Mouse (Mus musculus) myocyte (in vitro differentiated cells): ENCODE data around the gene Ulk4. TPM values are rescaled to one million over a fixed set of nuclear protein-coding genes. Genes with fewer than 3 reads are reported as not detected.
"Not testable (repeated sequence)": the region's sequence is repeated elsewhere in the genome, so short reads cannot be mapped to it uniquely, and the experiment has no call there.

Source experiments
- H3K27me3 ChIP-seq: one replicate; pipeline ENCODE4 v1.6.1; 2011; ENCODE audit not compliant: control insufficient read depth, insufficient read depth, insufficient read length
- H3K36me3 ChIP-seq: one replicate; pipeline ENCODE4 v1.6.1; 2011; ENCODE audit not compliant: control insufficient read depth, insufficient read depth
- H3K4me2 ChIP-seq: one replicate; pipeline ENCODE4 v1.6.1; 2011; ENCODE audit warnings: low read depth, control low read depth
- H3K4me3 ChIP-seq: one replicate; pipeline ENCODE4 v1.5.1; 2011; ENCODE audit warnings: mild to moderate bottlenecking, control low read depth, moderate library complexity
- H3K79me2 ChIP-seq: one replicate; pipeline ENCODE4 v1.6.1; 2011; ENCODE audit not compliant: control insufficient read depth, insufficient read depth
- H3ac ChIP-seq: one replicate; pipeline ENCODE4 v1.6.1; 2011; ENCODE audit not compliant: control insufficient read depth, insufficient read length
- CEBPB ChIP-seq: IDR thresholded peaks from 2 replicates; pipeline ENCODE4 v1.6.1; 2011; ENCODE audit warnings: mild to moderate bottlenecking, moderate library complexity; ENCODE audit not compliant: poor library complexity, insufficient read depth, severe bottlenecking
- E2F4 ChIP-seq: IDR thresholded peaks from one replicate; pipeline ENCODE4 v1.6.1; 2011; ENCODE audit warnings: mild to moderate bottlenecking, control low read depth, moderate library complexity; ENCODE audit not compliant: insufficient read depth
- MAX ChIP-seq: IDR thresholded peaks from one replicate; pipeline ENCODE4 v1.6.1; 2011; ENCODE audit warnings: low read depth, mild to moderate bottlenecking, control low read depth
- MYOD1 ChIP-seq, 3 experiments: IDR thresholded peaks; one replicate each; pipeline ENCODE4 v1.6.1; 2011; ENCODE audit warnings: control low read depth in 2 of 3, low read depth in 2 of 3, mild to moderate bottlenecking in 2 of 3, moderate library complexity in 1 of 3; ENCODE audit not compliant: insufficient read length in 2 of 3, control insufficient read depth in 1 of 3
- MYOG ChIP-seq, 3 experiments: IDR thresholded peaks; one replicate each; pipeline ENCODE4 v1.6.1; 2011; ENCODE audit warnings: control low read depth in 2 of 3, low read depth in 2 of 3, mild to moderate bottlenecking in 2 of 3; ENCODE audit not compliant: insufficient read length in 2 of 3, control insufficient read depth in 1 of 3, insufficient read depth in 1 of 3
- POLR2A ChIP-seq: IDR thresholded peaks from one replicate; pipeline ENCODE4 v1.6.1; 2011; ENCODE audit warnings: low read depth, mild to moderate bottlenecking, control low read depth, moderate library complexity; ENCODE audit not compliant: insufficient read length
- POLR2AphosphoS2 ChIP-seq: IDR thresholded peaks from one replicate; pipeline ENCODE4 v1.6.1; 2011; ENCODE audit warnings: low read depth, control low read depth; ENCODE audit not compliant: insufficient read length
- REST ChIP-seq: IDR thresholded peaks from one replicate; pipeline ENCODE4 v1.6.1; 2011; ENCODE audit warnings: mild to moderate bottlenecking, control low read depth, moderate library complexity; ENCODE audit not compliant: insufficient read depth, insufficient read length
- SRF ChIP-seq: IDR thresholded peaks from one replicate; pipeline ENCODE4 v1.6.1; 2011; ENCODE audit warnings: low read depth; ENCODE audit not compliant: control insufficient read depth, insufficient read length
- TCF12 ChIP-seq: IDR thresholded peaks from one replicate; pipeline ENCODE4 v1.6.1; 2011; ENCODE audit warnings: mild to moderate bottlenecking, control low read depth; ENCODE audit not compliant: poor library complexity, insufficient read depth, severe bottlenecking
- TCF3 ChIP-seq: IDR thresholded peaks from one replicate; pipeline ENCODE4 v1.6.1; 2011; ENCODE audit warnings: low read depth, control low read depth; ENCODE audit not compliant: insufficient read length
- USF1 ChIP-seq: IDR thresholded peaks from one replicate; pipeline ENCODE4 v1.6.1; 2011; ENCODE audit warnings: low read depth, mild to moderate bottlenecking, control low read depth, moderate library complexity
- polyA plus RNA-seq: library from polyadenylated mRNA; unstranded; fragments of >200 nt; fragmentation: generic; extraction: Trizol; gene quantifications from one replicate; pipeline ENCODE4 v1.2.1, GENCODE M21; 2012; ENCODE audit warnings: missing spikeins

Ulk4 gene
- polyA plus RNA-seq, 1 experiment = 0.85 TPM

DNA sequence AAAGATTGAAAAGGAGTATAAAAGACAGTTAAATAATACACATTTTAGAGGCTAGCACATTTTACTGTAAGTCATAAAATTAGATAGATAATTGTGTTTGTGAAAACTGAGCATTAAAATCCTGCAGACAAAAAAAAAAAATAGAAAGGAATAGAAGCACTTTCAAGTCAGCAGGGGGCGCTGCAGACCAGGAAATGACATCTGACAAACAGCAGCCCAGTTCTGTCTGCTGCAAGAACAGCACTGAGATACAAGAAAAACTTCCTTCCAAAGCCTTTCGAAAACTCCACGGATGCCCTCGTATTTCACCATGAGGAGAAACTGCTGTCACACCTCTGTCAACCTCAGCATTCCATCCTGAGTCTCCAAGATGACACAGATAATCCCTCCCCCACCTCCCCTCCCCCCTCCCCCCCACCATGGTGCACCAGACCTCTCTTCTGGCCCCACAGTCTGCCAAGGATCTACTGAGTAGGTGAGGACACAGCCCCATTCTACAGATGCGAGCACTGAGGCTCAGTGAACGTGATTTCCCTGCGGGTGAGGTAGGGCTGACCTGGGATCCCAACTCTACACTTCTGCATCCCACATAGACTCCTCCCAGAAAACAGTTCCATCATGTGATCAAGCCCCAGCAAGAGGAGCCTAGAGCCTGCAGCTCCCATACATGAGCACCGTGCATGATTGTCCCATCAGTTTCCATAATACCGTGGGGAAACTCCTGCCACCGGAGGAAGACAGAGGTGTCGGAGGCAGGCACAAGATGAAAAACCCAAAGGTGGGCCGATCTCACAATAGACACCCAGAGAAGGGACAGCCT is 28.8 kb downstream of the Ulk4 start:
- Histone ChIP-seq H3ac (no peak overlapping the region), H3K27me3 (no peaks in the 10 kb centered on the region), H3K79me2 (no peaks in the 10 kb centered on the region), H3K4me2 (no peak overlapping the region), H3K36me3 (no peaks in the 10 kb centered on the region), H3K4me3 (no peak overlapping the region)
- TF ChIP-seq POLR2AphosphoS2 (no peak), CEBPB (no peak), MAX (no peak), TCF3 (no peak), SRF (no peak), MYOG (IDR thresholded peaks at IDR 0.05; ENCODE audit: control insufficient read depth in 1 of 3, insufficient read depth in 1 of 3, insufficient read length in 2 of 3, low read depth in 2 of 3) (no peak), REST (no peak), MYOD1 (IDR thresholded peaks at IDR 0.05; ENCODE audit: control insufficient read depth in 1 of 3, insufficient read length in 2 of 3, low read depth in 2 of 3) (no peak), TCF12 (no peak), POLR2A (no peak), USF1 (no peak), E2F4 (no peak)

DNA sequence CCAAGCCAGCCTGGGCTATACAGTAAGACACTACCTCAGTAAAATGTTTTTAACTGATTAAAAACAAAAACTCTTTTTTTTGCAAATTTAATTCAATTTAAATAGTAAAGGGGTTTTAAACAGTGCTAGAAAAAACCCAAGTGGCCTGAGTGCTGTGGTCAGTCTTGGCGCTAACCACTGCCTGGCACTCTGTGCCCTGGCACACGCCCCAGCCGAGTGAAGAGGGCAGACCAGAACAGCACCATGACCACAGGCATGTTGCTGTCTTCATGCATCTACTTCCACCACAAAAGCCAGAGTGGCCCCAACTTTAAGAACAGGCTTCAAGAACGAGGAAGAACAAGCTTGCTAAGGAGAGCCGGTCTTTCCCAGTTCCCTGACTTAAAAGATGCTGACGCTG is 29.9 kb downstream of the Ulk4 start:
- Histone ChIP-seq H3K79me2 (no peaks in the 10 kb centered on the region), H3K4me3 (no peak overlapping the region), H3K36me3 (no peaks in the 10 kb centered on the region), H3ac (no peak overlapping the region), H3K27me3 (no peaks in the 10 kb centered on the region), H3K4me2 (no peak overlapping the region)
- no peak for TF ChIP-seq POLR2AphosphoS2
- no peak for TF ChIP-seq MYOG (IDR thresholded peaks at IDR 0.05; ENCODE audit: control insufficient read depth in 1 of 3, insufficient read depth in 1 of 3, insufficient read length in 2 of 3, low read depth in 2 of 3)

DNA sequence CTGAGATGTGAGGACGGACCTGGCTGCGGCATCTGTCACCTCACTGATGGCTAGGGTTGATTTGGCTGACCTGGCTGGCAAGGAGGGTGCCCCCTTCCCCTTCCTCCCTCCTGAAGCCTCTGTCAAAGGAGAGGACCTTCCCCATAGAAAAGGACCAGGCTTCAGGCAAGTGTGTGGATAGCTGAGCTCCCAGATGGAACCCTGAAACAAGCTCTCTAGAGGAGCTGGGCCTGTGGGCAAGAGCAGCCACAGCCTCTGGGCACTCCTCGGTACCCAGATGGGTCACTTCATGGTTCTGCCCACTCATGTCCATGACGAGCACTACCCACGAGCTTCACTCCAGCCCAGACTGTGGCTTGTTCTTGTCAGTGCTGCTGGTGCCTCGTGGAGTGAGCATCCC is 34.7 kb downstream of the Ulk4 start:
- H3K27me3 ChIP-seq = no peaks in the 10 kb centered on the region
- TF ChIP-seq REST = no peak
- no peak for TF ChIP-seq POLR2AphosphoS2
- no peak for TF ChIP-seq MYOD1 (IDR thresholded peaks at IDR 0.05; ENCODE audit: control insufficient read depth in 1 of 3, insufficient read length in 2 of 3, low read depth in 2 of 3)
- no peak for TF ChIP-seq TCF3
- no peak for TF ChIP-seq MYOG (IDR thresholded peaks at IDR 0.05; ENCODE audit: control insufficient read depth in 1 of 3, insufficient read depth in 1 of 3, insufficient read length in 2 of 3, low read depth in 2 of 3)
- TF ChIP-seq POLR2A = no peak
- TF ChIP-seq SRF = no peak
- no peak for TF ChIP-seq USF1
- no peak for TF ChIP-seq E2F4
- no peak for TF ChIP-seq CEBPB
- no peak for TF ChIP-seq TCF12
- no peak for TF ChIP-seq MAX
- H3K36me3 ChIP-seq = no peaks in the 10 kb centered on the region

DNA sequence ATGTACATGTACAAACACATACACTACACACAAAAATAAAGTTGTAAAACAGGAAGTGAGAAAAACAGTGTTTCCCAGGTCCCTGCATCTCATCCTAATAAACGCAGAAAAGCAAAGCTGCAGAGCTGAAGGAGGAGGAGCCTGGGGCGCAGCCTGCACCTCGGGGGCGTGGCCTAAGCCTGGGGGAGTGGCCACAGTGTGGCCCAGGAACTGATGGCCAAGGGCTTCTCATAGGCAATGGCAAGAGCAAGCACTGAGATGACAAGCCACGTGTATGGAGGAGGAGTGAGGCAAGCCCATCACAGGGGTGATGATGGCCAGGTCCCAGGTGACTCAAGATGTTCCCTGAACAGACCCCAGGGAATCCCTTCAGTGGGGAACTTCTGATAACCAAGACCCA is 35.2 kb downstream of the Ulk4 start:
- TF ChIP-seq POLR2A = no peak
- no peak for TF ChIP-seq SRF
- TF ChIP-seq USF1 = no peak
- no peak for TF ChIP-seq E2F4
- TF ChIP-seq CEBPB = no peak
- TF ChIP-seq TCF12 = no peak
- TF ChIP-seq POLR2AphosphoS2 = no peak
- Histone ChIP-seq H3ac (no peak overlapping the region), H3K4me2 (no peak overlapping the region), H3K79me2 (no peaks in the 10 kb centered on the region), H3K4me3 (no peak overlapping the region), H3K27me3 (no peaks in the 10 kb centered on the region), H3K36me3 (no peaks in the 10 kb centered on the region)

More for the DNA sequence above, 34.7 kb downstream of the Ulk4 start:
- no peaks in the 10 kb centered on the region for H3K79me2 ChIP-seq
- no peak overlapping the region for H3K4me3 ChIP-seq
- no peak overlapping the region for H3ac ChIP-seq
- H3K4me2 ChIP-seq = no peak overlapping the region

DNA sequence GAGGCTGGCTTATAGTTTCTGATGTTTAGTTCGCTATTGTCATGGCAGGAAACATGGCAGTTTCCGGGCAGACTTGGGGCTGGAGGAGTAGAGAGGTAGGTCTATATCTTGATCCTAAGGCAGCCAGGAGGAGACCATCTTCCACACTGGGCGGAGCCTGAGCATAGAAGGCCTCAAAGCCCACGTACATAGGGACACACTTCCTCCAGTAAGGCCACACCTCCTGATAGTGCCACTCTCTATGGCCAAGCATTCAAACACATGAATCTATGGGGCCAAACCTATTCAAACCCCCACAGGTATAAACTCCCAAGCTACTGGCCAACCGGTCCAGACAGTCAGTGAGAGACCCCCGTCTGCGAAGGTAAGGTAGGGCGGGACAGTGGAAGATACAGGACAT is 35.6 kb downstream of the Ulk4 start:
- TF ChIP-seq POLR2A (no peak), REST (no peak), SRF (no peak), USF1 (no peak), TCF12 (no peak), MYOG (IDR thresholded peaks at IDR 0.05; ENCODE audit: control insufficient read depth in 1 of 3, insufficient read depth in 1 of 3, insufficient read length in 2 of 3, low read depth in 2 of 3) (no peak), CEBPB (no peak), E2F4 (no peak), POLR2AphosphoS2 (no peak), MAX (no peak), TCF3 (no peak), MYOD1 (IDR thresholded peaks at IDR 0.05; ENCODE audit: control insufficient read depth in 1 of 3, insufficient read length in 2 of 3, low read depth in 2 of 3) (no peak)
- Histone ChIP-seq H3K79me2 (no peaks in the 10 kb centered on the region), H3ac (no peak overlapping the region), H3K4me3 (no peak overlapping the region), H3K27me3 (no peaks in the 10 kb centered on the region), H3K4me2 (no peak overlapping the region), H3K36me3 (no peaks in the 10 kb centered on the region)

DNA sequence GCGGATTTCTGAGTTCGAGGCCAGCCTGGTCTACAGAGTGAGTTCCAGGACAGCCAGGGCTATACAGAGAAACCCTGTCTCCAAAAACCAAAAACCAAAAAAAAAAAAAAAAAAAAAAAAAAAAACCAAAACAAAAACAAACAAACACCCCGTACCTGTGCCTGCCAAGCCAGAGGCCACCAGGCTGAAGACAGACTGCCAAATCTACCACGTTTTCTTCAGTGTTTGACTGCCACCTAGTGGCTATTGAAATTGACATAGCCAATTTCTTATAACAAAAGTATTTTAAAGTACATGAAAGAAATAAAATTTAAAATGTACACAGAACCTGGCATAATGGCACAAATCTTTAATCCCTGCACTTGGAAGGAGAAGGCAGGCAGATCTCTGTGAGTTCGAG is 36.8 kb downstream of the Ulk4 start:
- not testable (repeated sequence) for H3ac ChIP-seq, H3K79me2 ChIP-seq, H3K4me2 ChIP-seq, H3K27me3 ChIP-seq, H3K36me3 ChIP-seq, H3K4me3 ChIP-seq
